Mouse (Mus musculus): Measurements from ENCODE around the gene Rem1.

- no peak for TF ChIP-seq POLR2A (IDR thresholded peaks at IDR 0.05; ENCODE audit: borderline replicate concordance, insufficient read depth, low read length)
- no peak for TF ChIP-seq CTCF (IDR thresholded peaks at IDR 0.05; ENCODE audit: borderline replicate concordance, insufficient read depth, low read depth, low read length)
Measured at GRCm38 (mm10) chr2:152607746-152608145, 19.0 kb upstream of the Rem1 start.
